Mouse (Mus musculus) stomach, postnatal 0 days (tissue): ENCODE measurements around the gene Psmd11.

Source experiments
- CTCF ChIP-seq: IDR thresholded peaks from 2 replicates; pipeline ENCODE4 v1.5.1; 2016; ENCODE audit warnings: antibody characterized with exemption, low read depth, mild to moderate bottlenecking, moderate library complexity
- EP300 ChIP-seq: optimal IDR thresholded peaks from 2 replicates; pipeline ENCODE3; 2016; ENCODE audit warnings: antibody characterized with exemption

DNA sequence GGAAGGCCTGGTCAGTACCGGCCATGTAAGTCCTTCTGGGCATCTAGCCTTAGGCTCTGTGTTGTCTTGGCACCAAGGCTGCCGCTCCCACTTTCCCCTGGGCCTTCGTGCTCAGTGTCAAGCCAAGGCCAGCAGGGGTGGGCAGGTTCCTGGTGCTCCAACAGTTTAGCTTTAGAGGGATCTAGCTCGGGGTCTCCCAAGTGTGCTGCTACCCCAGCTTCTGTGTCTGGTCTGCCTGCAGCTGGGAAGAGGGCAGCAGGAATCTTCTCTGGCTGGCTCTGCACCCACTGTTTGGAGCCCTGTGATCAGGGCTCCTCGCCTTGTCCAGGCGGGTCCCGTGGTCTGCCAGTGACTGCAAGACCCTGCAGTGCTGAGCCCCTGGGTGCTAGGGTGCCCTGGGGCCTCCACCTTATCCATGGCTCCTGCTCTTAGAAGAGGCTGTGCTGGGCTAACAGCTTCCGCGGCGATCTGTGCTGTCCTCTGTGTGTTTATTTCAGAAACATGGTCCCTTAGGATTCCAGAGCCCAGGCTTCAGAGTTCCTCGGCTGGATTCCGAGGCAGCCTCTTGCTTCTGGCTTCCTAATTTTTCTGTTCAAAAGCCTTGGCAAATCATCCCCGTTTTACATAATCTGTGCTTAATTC lies 53.1 kb downstream of the Psmd11 start:
- no peak for TF ChIP-seq EP300
- TF ChIP-seq CTCF = no peak
